Mouse (Mus musculus) C2C12 (cell line): ENCODE measurements around the gene Shb.

Experiments used
- CEBPB ChIP-seq: IDR thresholded peaks from one replicate; pipeline ENCODE4 v1.6.1; 2011; ENCODE audit warnings: low read depth, mild to moderate bottlenecking, control low read depth, moderate library complexity
- CTCF ChIP-seq: IDR thresholded peaks from one replicate; pipeline ENCODE4 v1.5.1; 2011; ENCODE audit not compliant: control insufficient read depth, insufficient read depth, insufficient read length
- FOSL1 ChIP-seq: IDR thresholded peaks from one replicate; pipeline ENCODE4 v1.8.0; 2011; ENCODE audit warnings: mild to moderate bottlenecking, low read length; ENCODE audit not compliant: poor library complexity, insufficient read depth, severe bottlenecking
- MAX ChIP-seq: IDR thresholded peaks from one replicate; pipeline ENCODE4 v1.6.1; 2011; ENCODE audit warnings: mild to moderate bottlenecking, control low read depth
- MYOD1 ChIP-seq: IDR thresholded peaks from one replicate; pipeline ENCODE4 v1.6.1; 2011; ENCODE audit warnings: low read depth; ENCODE audit not compliant: control insufficient read depth, insufficient read length
- MYOG ChIP-seq: IDR thresholded peaks from one replicate; pipeline ENCODE4 v1.6.1; 2011; ENCODE audit not compliant: control insufficient read depth, insufficient read length; ENCODE audit errors: extremely low read depth
- USF1 ChIP-seq: IDR thresholded peaks from one replicate; pipeline ENCODE4 v1.6.1; 2011; ENCODE audit warnings: low read depth, mild to moderate bottlenecking, control low read depth, moderate library complexity

- TF ChIP-seq CTCF, result no peak
- TF ChIP-seq MYOG, result no peak
- no peak for TF ChIP-seq MAX
- TF ChIP-seq MYOD1, result no peak
- TF ChIP-seq USF1, result no peak
- TF ChIP-seq CEBPB, result no peak
- TF ChIP-seq FOSL1, result no peak
These were observed 25.2 kb downstream of the Shb start for GRCm38 (mm10) chr4:45507039-45507438.
